Mouse (Mus musculus) retina, postnatal 1 day (tissue): ENCODE data around the gene Olfr1323.

Source experiments
- DNase-seq: peaks from one replicate; pipeline ENCODE4 v3.0.0-alpha.2; 2012

The Olfr1323 gene

GRCm38 (mm10) chrX:50019259-50019658 lies at the start of gene Olfr1323:
TSS of gene Olfr1323 (minus strand) at chrX:50019359.
- no peak for DNase-seq

GRCm38 (mm10) chrX:50012242-50012641 lies 6.9 kb downstream of the Olfr1323 start:
- no peak for DNase-seq
